Mouse (Mus musculus) 3T3-L1 (cell line): ENCODE results near the gene Angel1.

Source experiments
- DNase-seq: peaks from one replicate; pipeline ENCODE4 v3.0.0-alpha.2; 2015; ENCODE audit warnings: low read depth, low spot score

The Angel1 gene

GRCm38 (mm10) chr12:86726120-86726640 is at the start of gene Angel1:
Gene Angel1, minus strand, starts transcription at chr12:86726460.
- DNase-seq = peak; percentile 94

GRCm38 (mm10) chr12:86775561-86776280 is 49.5 kb upstream of the Angel1 start:
- DNase-seq = peak; percentile 62

- no peak for DNase-seq
These were observed 46.3 kb upstream of the Angel1 start for GRCm38 (mm10) chr12:86772551-86772950.

- peak; percentile 98 for DNase-seq
These were observed 45.7 kb upstream of the Angel1 start for GRCm38 (mm10) chr12:86771823-86772427.

GRCm38 (mm10) chr12:86770927-86771326 is 44.7 kb upstream of the Angel1 start:
- DNase-seq = peak; percentile 23

GRCm38 (mm10) chr12:86770261-86770670 is 44.0 kb upstream of the Angel1 start:
- DNase-seq = peak; percentile 89

- no peak for DNase-seq
These were observed 43.6 kb upstream of the Angel1 start for GRCm38 (mm10) chr12:86769819-86770218.

- DNase-seq = peak; percentile 88
These were observed 42.8 kb upstream of the Angel1 start for GRCm38 (mm10) chr12:86768986-86769580.

- peak; percentile 85 for DNase-seq
These were observed 41.8 kb upstream of the Angel1 start for GRCm38 (mm10) chr12:86767868-86768631.

GRCm38 (mm10) chr12:86766467-86766866 is 40.2 kb upstream of the Angel1 start:
- DNase-seq = no peak

GRCm38 (mm10) chr12:86764060-86764459 is 37.8 kb upstream of the Angel1 start:
- no peak for DNase-seq

- DNase-seq = no peak
These were observed 34.8 kb upstream of the Angel1 start for GRCm38 (mm10) chr12:86761036-86761435.

- DNase-seq = no peak
These were observed 8.1 kb upstream of the Angel1 start, which contains the start of gene Lrrc74a for GRCm38 (mm10) chr12:86734319-86734810. Gene Lrrc74a, plus strand, starts transcription at chr12:86734369.

GRCm38 (mm10) chr12:86725706-86726105 is 554 bp downstream of the Angel1 start:
- DNase-seq = peak; percentile 20

- no peak for DNase-seq
These were observed 2.0 kb downstream of the Angel1 start for GRCm38 (mm10) chr12:86724300-86724699.

- DNase-seq = peak; percentile 30
These were observed 4.8 kb downstream of the Angel1 start for GRCm38 (mm10) chr12:86721453-86721852.

- DNase-seq = no peak
These were observed 6.2 kb downstream of the Angel1 start for GRCm38 (mm10) chr12:86719961-86720639.

- no peak for DNase-seq
These were observed 9.3 kb downstream of the Angel1 start for GRCm38 (mm10) chr12:86716962-86717361.

GRCm38 (mm10) chr12:86715401-86715800 is 10.9 kb downstream of the Angel1 start:
- DNase-seq = peak; percentile 57

- peak; percentile 50 for DNase-seq
These were observed 12.2 kb downstream of the Angel1 start for GRCm38 (mm10) chr12:86714026-86714425.

GRCm38 (mm10) chr12:86705843-86706242 is 20.4 kb downstream of the Angel1 start:
- DNase-seq = no peak
